ENCODE assay signal across 8 mouse cellular contexts in genomic region chr9:114583812-114584182, GRCm38 (mm10). TPM values are rescaled to one million over a fixed set of nuclear protein-coding genes. Genes with fewer than 3 reads are reported as not detected.
DNase-seq lines count a peak whose midpoint lies in the region; ATAC-seq and TF ChIP-seq lines count a peak whose summit lies in the region.

No protein-coding gene starts in this region.

- peak overlapping the region; percentile 40 for H3K4me3 ChIP-seq in embryonic facial prominence, embryonic 15.5 days (replicated peaks)
- peak overlapping the region; percentile 46 for H3K4me3 ChIP-seq in heart, embryonic 11.5 days (ENCODE audit: low read depth, low read length)
- peak overlapping the region; percentile 48 for H3K4me3 ChIP-seq in kidney, embryonic 15.5 days (replicated peaks)
- peak overlapping the region; percentile 42 for H3K4me3 ChIP-seq in liver, embryonic 13.5 days (replicated peaks)
- H3K4me3 ChIP-seq in testis, adult 2 months (ENCODE audit: control insufficient read depth, low read depth, low read length): peak overlapping the region; percentile 82

- no peak; the same call in 1 of the 2 replicates for ATAC-seq in embryonic facial prominence, embryonic 15.5 days (ENCODE audit: insufficient number of reproducible peaks, low FRiP score, low TSS enrichment, low read depth)
- no peak for ATAC-seq in heart, embryonic 11.5 days (replicated peaks; ENCODE audit: insufficient number of reproducible peaks, low FRiP score, low TSS enrichment)
- ATAC-seq in kidney, embryonic 15.5 days (replicated peaks; ENCODE audit: low FRiP score): peak; percentile 72
- 0 out of 2 replicates have a peak, but pooled peaks have one; percentile 33 for ATAC-seq in liver, embryonic 13.5 days (ENCODE audit: low read depth)

- H3K9me3 ChIP-seq in embryonic facial prominence, embryonic 15.5 days (replicated peaks): no peaks in the 10 kb centered on the region
- no peaks in the 10 kb centered on the region for H3K9me3 ChIP-seq in heart, embryonic 11.5 days (replicated peaks; ENCODE audit: control insufficient read depth, low read length)
- no peaks in the 10 kb centered on the region for H3K9me3 ChIP-seq in kidney, embryonic 15.5 days (replicated peaks)
- H3K9me3 ChIP-seq in liver, embryonic 13.5 days (replicated peaks): no peaks in the 10 kb centered on the region

- peak; percentile 56 for DNase-seq in 3T3-L1 (ENCODE audit: low read depth, low spot score)
- peak; percentile 75 to 87 for DNase-seq in adrenal gland, postnatal 36 days
- no peak for DNase-seq in liver, embryonic 13.5 days
- peak; percentile 83 for DNase-seq in neural tube, embryonic 10.5 days (ENCODE audit: extremely low spot score, low spot score)

- TF ChIP-seq CTCF in testis, adult 2 months (IDR thresholded peaks at IDR 0.05; ENCODE audit: control insufficient read depth, insufficient read depth, insufficient replicate concordance, low read depth, low read length): peak; percentile 87

- no peak overlapping the region for H3K9ac ChIP-seq in embryonic facial prominence, embryonic 15.5 days
- H3K9ac ChIP-seq in heart, embryonic 11.5 days (ENCODE audit: low read depth, low read length): peak overlapping the region; percentile 66; the same call in 1 of the 2 replicates
- peak overlapping the region; percentile 52 for H3K9ac ChIP-seq in kidney, embryonic 15.5 days
- peak overlapping the region; percentile 23; the same call in 1 of the 2 replicates for H3K9ac ChIP-seq in liver, embryonic 13.5 days

- H3K4me1 ChIP-seq in embryonic facial prominence, embryonic 15.5 days: peaks cover 9% of the 10 kb centered on the region
- H3K4me1 ChIP-seq in heart, embryonic 11.5 days (ENCODE audit: control insufficient read depth, insufficient read depth, low read length): peaks cover 4% of the 10 kb centered on the region; the same call in 1 of the 2 replicates
- peaks cover 12% of the 10 kb centered on the region for H3K4me1 ChIP-seq in kidney, embryonic 15.5 days
- H3K4me1 ChIP-seq in liver, embryonic 13.5 days (replicated peaks): peaks cover 23% of the 10 kb centered on the region
- H3K4me1 ChIP-seq in testis, adult 2 months (ENCODE audit: control insufficient read depth, insufficient read depth, low read length): peaks cover 1% of the 10 kb centered on the region; the same call in 1 of the 2 replicates

- H3K27me3 ChIP-seq in embryonic facial prominence, embryonic 15.5 days: no peaks in the 10 kb centered on the region
- H3K27me3 ChIP-seq in heart, embryonic 11.5 days (ENCODE audit: control insufficient read depth, insufficient read depth, low read length): no peaks in the 10 kb centered on the region
- H3K27me3 ChIP-seq in kidney, embryonic 15.5 days: no peaks in the 10 kb centered on the region
- H3K27me3 ChIP-seq in liver, embryonic 13.5 days: no peaks in the 10 kb centered on the region
- H3K27me3 ChIP-seq in testis, adult 2 months (ENCODE audit: control insufficient read depth, insufficient read depth, low read length): no peaks in the 10 kb centered on the region

- under 1% methylated on average over 23 of the region's 23 CpGs for WGBS in embryonic facial prominence, embryonic 15.5 days
- WGBS in heart, embryonic 11.5 days (ENCODE audit: insufficient replicate concordance): 2% methylated on average over 23 of the region's 23 CpGs
- 2% methylated on average over 23 of the region's 23 CpGs for WGBS in kidney, embryonic 15.5 days
- under 1% methylated on average over 23 of the region's 23 CpGs for WGBS in liver, embryonic 13.5 days (ENCODE audit: insufficient replicate concordance)

- H3K4me2 ChIP-seq in embryonic facial prominence, embryonic 15.5 days (replicated peaks): peak overlapping the region; percentile 66
- peak overlapping the region; percentile 86 for H3K4me2 ChIP-seq in heart, embryonic 11.5 days
- H3K4me2 ChIP-seq in kidney, embryonic 15.5 days: peak overlapping the region; percentile 88
- H3K4me2 ChIP-seq in liver, embryonic 13.5 days: peak overlapping the region; percentile 68

- no peak for TF ChIP-seq POLR2A in testis, adult 2 months (IDR thresholded peaks at IDR 0.05; ENCODE audit: control insufficient read depth, low read depth, low read length)

- peaks cover 23% of the 10 kb centered on the region for H3K36me3 ChIP-seq in embryonic facial prominence, embryonic 15.5 days
- no peaks in the 10 kb centered on the region; the same call in 1 of the 2 replicates for H3K36me3 ChIP-seq in heart, embryonic 11.5 days (ENCODE audit: control insufficient read depth, insufficient read depth, low read length)
- H3K36me3 ChIP-seq in kidney, embryonic 15.5 days: peaks cover 33% of the 10 kb centered on the region
- H3K36me3 ChIP-seq in liver, embryonic 13.5 days: peaks cover 28% of the 10 kb centered on the region
- no peaks in the 10 kb centered on the region; the same call in 1 of the 2 replicates for H3K36me3 ChIP-seq in testis, adult 2 months (ENCODE audit: control insufficient read depth, insufficient read depth, low read length)

- peak overlapping the region; percentile 44; the same call in 1 of the 2 replicates for H3K27ac ChIP-seq in embryonic facial prominence, embryonic 15.5 days (replicated peaks)
- peak overlapping the region; percentile 54; the same call in 1 of the 2 replicates for H3K27ac ChIP-seq in heart, embryonic 11.5 days (ENCODE audit: low read depth, low read length)
- H3K27ac ChIP-seq in kidney, embryonic 15.5 days: peak overlapping the region; percentile 82
- H3K27ac ChIP-seq in liver, embryonic 13.5 days: peak overlapping the region; percentile 77
- no peak overlapping the region for H3K27ac ChIP-seq in testis, adult 2 months (ENCODE audit: control insufficient read depth, insufficient read depth, low read depth, low read length)

RNA-seq across cellular contexts. Expression of gene Trim71, which starts 19.6 kb away (rescaled TPM):
- under 1 TPM in 1 of 2 experiments, not detected in 1; 0.03 TPM for total RNA-seq in adrenal gland, postnatal 36 days (2021)
- polyA plus RNA-seq in embryonic facial prominence, embryonic 15.5 days (2015; fragmentation: Nextera tagmentation; extraction: Ambion mirVana): 0.23 and 0.24 TPM in 2 replicates
- polyA plus RNA-seq in heart, embryonic 11.5 days (2014; fragmentation: Nextera tagmentation; extraction: Ambion mirVana): 1.00 and 1.1 TPM in 2 replicates
- 0.87 and 1.00 TPM in 2 replicates for polyA plus RNA-seq in kidney, embryonic 15.5 days (2015; fragmentation: Nextera tagmentation; extraction: Ambion mirVana)
- polyA plus RNA-seq in liver, embryonic 13.5 days (2015; fragmentation: Nextera tagmentation; extraction: Ambion mirVana): 1.4 and 1.6 TPM in 2 replicates
- 0.78 and 0.82 TPM in 2 replicates for polyA plus RNA-seq in testis, adult 2 months (2012; rRNA removed)

RNA-seq across cellular contexts. Expression of gene Cnot10, which starts 56.2 kb away (rescaled TPM):
- 10 to 100 TPM; 34.0 to 34.4 TPM for total RNA-seq in adrenal gland, postnatal 36 days (2021)
- 58.1 and 65.9 TPM in 2 replicates for polyA plus RNA-seq in embryonic facial prominence, embryonic 15.5 days (2015; fragmentation: Nextera tagmentation; extraction: Ambion mirVana)
- polyA plus RNA-seq in heart, embryonic 11.5 days (2014; fragmentation: Nextera tagmentation; extraction: Ambion mirVana): 37.5 and 40.8 TPM in 2 replicates
- 66.3 and 68.7 TPM in 2 replicates for polyA plus RNA-seq in kidney, embryonic 15.5 days (2015; fragmentation: Nextera tagmentation; extraction: Ambion mirVana)
- polyA plus RNA-seq in liver, embryonic 13.5 days (2015; fragmentation: Nextera tagmentation; extraction: Ambion mirVana): 26.9 and 32.5 TPM in 2 replicates
- polyA plus RNA-seq in testis, adult 2 months (2012; rRNA removed): 37.6 and 40.1 TPM in 2 replicates

Comparison
In these comparisons a context has a peak if more than half of its experiments do, and no peak if none do; other contexts are left out.
1. ATAC-seq: peak in kidney, embryonic 15.5 days (single experiment) and liver, embryonic 13.5 days (single experiment); none in embryonic facial prominence, embryonic 15.5 days (single experiment) and heart, embryonic 11.5 days (single experiment).
2. Peak in every context shown above with its lines, with median percentiles within 50 percentile points of each other: H3K4me2 ChIP-seq and H3K4me3 ChIP-seq.